Mouse (Mus musculus): ENCODE data around the gene Ramac. TPM values are rescaled to one million over a fixed set of nuclear protein-coding genes. Genes with fewer than 3 reads are reported as not detected.
A peak's percentile ranks its signal among the peaks of the same experiment; 100 is the strongest.

Ramac gene
- total RNA-seq, 2 experiments from 2014 or later: 79.6 to 87.6 TPM

DNA sequence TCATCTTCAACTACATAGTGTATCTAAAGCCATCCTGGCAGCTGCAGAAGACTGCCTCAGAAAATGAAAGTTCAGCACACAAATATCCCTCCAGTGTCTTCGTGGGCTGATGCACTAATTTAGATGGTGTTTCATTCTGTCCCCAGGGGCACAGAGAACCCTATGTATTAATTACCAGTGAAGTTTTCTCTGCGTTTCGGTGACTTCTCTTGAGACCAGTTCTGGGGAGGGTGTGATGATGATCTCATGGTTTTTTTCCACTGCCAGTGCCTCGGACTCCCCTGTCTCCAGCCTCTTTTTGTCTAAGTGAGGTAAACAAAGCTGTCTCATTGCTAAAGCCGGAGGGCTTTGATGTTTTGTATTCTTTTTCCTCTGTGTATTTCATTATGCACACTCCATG, 12.6 kb downstream of the Ramac start:
- no peak for DNase-seq (ENCODE audit: low spot score in 2 of 2)

DNA sequence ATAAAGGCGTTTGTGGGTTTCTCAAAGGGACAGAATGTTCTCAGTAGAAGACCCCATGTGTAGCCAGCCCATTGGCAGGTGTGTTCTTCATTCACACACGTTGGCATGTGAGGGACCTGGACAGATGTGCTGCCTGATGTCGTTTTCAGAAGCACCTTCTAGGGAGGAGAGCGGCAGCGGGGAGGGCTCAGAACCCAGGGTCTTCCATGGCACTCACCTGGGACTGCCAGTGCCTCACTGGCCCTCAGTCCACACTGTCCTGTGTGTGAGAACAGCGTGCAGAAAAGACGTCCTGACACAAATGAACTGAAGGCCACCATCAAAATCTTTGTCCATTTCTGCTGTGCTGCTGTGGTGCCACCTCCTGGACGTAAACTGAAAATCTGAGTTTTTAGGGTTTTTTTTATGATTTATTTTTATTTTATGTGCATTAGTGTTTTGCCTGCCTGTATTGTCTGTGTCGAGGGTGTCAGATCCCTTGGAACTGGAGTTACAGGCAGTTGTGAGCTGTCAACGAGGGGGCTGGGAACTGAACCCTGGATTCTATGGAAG, 15.0 kb downstream of the Ramac start:
- DNase-seq (ENCODE audit: low spot score in 2 of 2): peak in 1 of 2 experiments; percentile 48

DNA sequence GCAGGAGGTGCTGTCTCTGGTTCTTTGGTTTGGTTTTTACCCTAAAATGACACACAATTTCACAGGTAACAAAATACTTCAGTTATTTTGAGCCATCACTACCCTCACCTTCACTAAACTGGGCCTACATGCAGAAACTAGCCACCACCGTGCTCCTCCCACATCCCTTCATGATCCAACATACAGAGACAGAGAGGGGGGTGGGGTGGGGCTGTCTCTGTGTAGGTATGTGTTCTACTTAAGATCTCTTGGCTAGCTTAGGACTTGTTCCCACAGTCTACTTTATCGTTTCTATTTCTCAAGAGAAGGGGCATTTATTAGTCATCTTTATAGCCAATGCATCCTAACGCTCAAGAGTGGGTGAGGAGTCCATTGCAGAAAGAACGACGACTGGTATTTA, 25.8 kb downstream of the Ramac start:
- peak in 1 of 2 experiments; percentile 37 for DNase-seq (ENCODE audit: low spot score in 2 of 2)

DNA sequence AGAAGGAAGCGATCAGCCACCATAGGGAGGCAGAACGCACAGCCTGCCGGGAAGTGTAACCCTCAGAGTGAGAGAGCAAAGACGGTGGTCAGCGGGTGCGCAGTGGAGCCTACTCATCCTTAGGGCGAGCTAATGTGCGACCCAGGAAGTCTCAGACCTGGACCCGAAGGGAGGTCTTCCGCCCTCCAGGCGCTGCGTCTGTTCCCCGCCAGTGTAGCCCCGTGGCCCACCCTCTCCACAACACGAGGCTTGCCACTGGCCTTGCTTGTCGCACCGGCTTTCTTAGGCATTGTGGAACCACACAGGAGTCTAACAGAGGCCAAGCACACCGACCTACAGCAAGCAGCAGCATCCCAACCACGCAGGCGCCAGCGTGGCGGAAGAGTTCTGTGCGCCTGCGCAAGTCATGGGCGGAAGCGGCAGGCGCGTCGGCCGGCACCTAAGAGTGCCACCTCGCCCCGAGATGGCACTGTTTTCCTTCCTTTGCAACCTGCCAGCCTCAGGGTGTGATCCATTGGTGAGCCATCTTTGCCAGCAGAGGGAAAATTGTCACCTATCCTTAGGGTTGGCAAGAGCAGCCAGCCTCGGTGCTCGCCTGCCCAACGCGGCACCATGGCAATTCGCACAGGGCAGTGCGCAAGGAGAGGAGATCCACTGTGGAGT, 26.5 kb downstream of the Ramac start, which contains the start of gene 3110040N11Rik:
TSS of gene 3110040N11Rik (minus strand) at position 384 of the 663 bp plus-strand sequence.
- peak; percentile 74 to 89 for DNase-seq (ENCODE audit: low spot score in 2 of 2)

DNA sequence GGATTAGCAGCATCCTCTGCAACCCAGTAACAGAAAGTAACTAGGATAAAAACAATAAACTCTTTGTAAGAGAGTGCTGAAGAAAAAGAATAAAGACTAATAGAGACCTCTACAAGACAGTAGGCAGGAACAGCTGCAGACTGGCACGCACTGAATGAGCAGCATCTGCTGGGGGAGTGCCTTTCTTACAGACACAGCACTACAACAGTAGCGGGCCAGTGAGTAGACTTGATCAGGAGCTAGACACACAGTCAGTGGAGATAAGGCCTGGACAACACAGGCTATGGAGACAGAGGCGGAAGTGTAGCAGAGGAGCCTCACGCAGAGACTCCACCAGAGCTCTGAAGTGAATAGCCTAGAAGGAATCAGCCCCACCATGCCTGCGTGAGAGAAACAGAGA, 43.3 kb downstream of the Ramac start:
- no peak for DNase-seq (ENCODE audit: low spot score in 2 of 2)

Other genes starting within 250 kb of the Ramac start
- under 1 TPM; 0.23 to 0.52 TPM for gene Fsd2, start 196.0 kb upstream of the Ramac start, total RNA-seq (2021)
- 10 to 100 TPM; 19.2 to 19.5 TPM for gene Whamm, start 191.7 kb upstream of the Ramac start, total RNA-seq (2021)
- 10 to 100 TPM; 85.9 to 96.4 TPM for gene Homer2, start 55.4 kb upstream of the Ramac start, total RNA-seq (2021)
- gene 3110040N11Rik, start 26.6 kb downstream of the Ramac start, total RNA-seq (2021): 10 to 100 TPM; 28.3 to 29.4 TPM
- 100 to 1,000 TPM; 105 to 109 TPM for gene Btbd1, start 66.5 kb downstream of the Ramac start, total RNA-seq (2021)
- gene Gm10160, start 92.9 kb downstream of the Ramac start, total RNA-seq (2021): not detected
- gene Tm6sf1, start 96.1 kb downstream of the Ramac start, total RNA-seq (2021): 10 to 100 TPM; 10.2 to 14.3 TPM
- gene Hdgfl3, start 171.5 kb downstream of the Ramac start, total RNA-seq (2021): 10 to 100 TPM; 61.4 to 62.0 TPM
- under 1 TPM in 1 of 2 experiments, not detected in 1; 0.07 TPM for gene Bnc1, start 229.4 kb downstream of the Ramac start, total RNA-seq (2021)

Data from layer of hippocampus, adult 18-20 months (tissue).